ENCODE assay signal across 12 mouse cellular contexts in the genomic region with DNA sequence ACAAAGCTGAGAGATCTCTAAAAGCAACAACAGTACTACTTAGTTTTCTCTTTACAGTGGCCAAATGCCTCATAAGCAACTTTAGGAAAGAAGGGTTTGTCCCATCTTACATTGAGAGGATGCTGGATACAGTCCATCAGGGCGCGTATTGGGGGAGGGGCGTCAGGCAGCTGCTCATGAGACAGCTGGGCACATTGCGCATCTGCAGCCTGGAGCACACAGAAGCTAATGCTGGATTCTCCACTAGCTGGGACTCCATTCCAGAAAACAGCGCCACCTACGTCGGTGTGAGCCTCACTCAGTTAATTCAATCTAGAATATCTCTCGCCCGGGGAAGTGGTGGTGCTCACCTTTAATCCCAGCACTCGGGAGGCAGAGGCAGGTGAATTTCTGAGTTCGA.
DNase-seq lines count a peak whose midpoint lies in the region; ATAC-seq and TF ChIP-seq lines count a peak whose summit lies in the region.
"Had no signal": no experiment of that assay in that cellular context is flagged by ENCODE, and none has a peak within 500 bp of the region (broad histone marks: within the 10 kb centered on the region; RNA-seq: fewer than 3 reads in every experiment).

No protein-coding gene starts in this region.

- in situ Hi-C loops in CH12.LX (cut with MboI; ENCODE audit: low pct_ligation_motif_present, low pct_unique_long_range_greater_than_20kb, low sequenced_read_pairs), result no loop called here

- no peak; the same call in 1 of the 2 replicates for TF ChIP-seq RAD21 in CH12.LX (IDR thresholded peaks at IDR 0.05; ENCODE audit: low read depth, low read length)

- peak in 1 of 2 experiments; percentile 28; a peak in 1 of 4 replicates for TF ChIP-seq CTCF in CH12.LX (conservative IDR thresholded peaks at IDR 0.05 in 1 of 2, IDR thresholded peaks at IDR 0.05 in 1 of 2; ENCODE audit: low read depth in 2 of 2, low read length in 2 of 2)
- peak; percentile 13; the same call in 1 of the 2 replicates for TF ChIP-seq CTCF in heart, postnatal 0 days (IDR thresholded peaks at IDR 0.05; ENCODE audit: low read depth)

- no peaks in the 10 kb centered on the region for H3K79me2 ChIP-seq in CH12.LX (replicated peaks; ENCODE audit: control insufficient read depth, extremely low read depth, insufficient read depth, poor library complexity, severe bottlenecking)

- ATAC-seq in forebrain, embryonic 11.5 days (replicated peaks; ENCODE audit: low FRiP score), result no peak
- no peak for ATAC-seq in forebrain, embryonic 14.5 days
- no peak for ATAC-seq in heart, postnatal 0 days (ENCODE audit: insufficient read depth, low read depth)
- ATAC-seq: midbrain, embryonic 13.5 days had no signal

- H3K4me3 ChIP-seq in forebrain, embryonic 11.5 days (ENCODE audit: low read depth, low read length), result no peak overlapping the region
- no peak overlapping the region for H3K4me3 ChIP-seq in forebrain, embryonic 14.5 days (ENCODE audit: low read depth, low read length)
- H3K4me3 ChIP-seq in CH12.LX (replicated peaks in 1 of 3; ENCODE audit: low read depth in 2 of 3, low read length in 2 of 3, poor library complexity in 1 of 3), result no peak overlapping the region
- no peak overlapping the region for H3K4me3 ChIP-seq in heart, postnatal 0 days (ENCODE audit: low read depth, low read length)
- H3K4me3 ChIP-seq: limb, embryonic 13.5 days; midbrain, embryonic 13.5 days; neural tube, embryonic 15.5 days had no signal

- no peaks in the 10 kb centered on the region for H3K27me3 ChIP-seq in forebrain, embryonic 11.5 days (ENCODE audit: control insufficient read depth, insufficient read depth, low read length)
- H3K27me3 ChIP-seq in forebrain, embryonic 14.5 days (replicated peaks; ENCODE audit: control insufficient read depth, insufficient read depth, low read length), result no peaks in the 10 kb centered on the region
- H3K27me3 ChIP-seq in CH12.LX (replicated peaks), result no peaks in the 10 kb centered on the region
- no peaks in the 10 kb centered on the region for H3K27me3 ChIP-seq in heart, postnatal 0 days (ENCODE audit: control insufficient read depth, insufficient read depth, low read length)
- H3K27me3 ChIP-seq: limb, embryonic 13.5 days; midbrain, embryonic 13.5 days; neural tube, embryonic 15.5 days had no signal

- dilution Hi-C loops in CH12.LX (cut with MboI; ENCODE audit: extremely low pct_ligation_motif_present, extremely low pct_unique_long_range_greater_than_20kb, low sequenced_read_pairs), result no loop called here

- TF ChIP-seq POLR2A in CH12.LX (IDR thresholded peaks at IDR 0.05; ENCODE audit: low read depth, low read length), result no peak

- H3K4me2 ChIP-seq in forebrain, embryonic 11.5 days (ENCODE audit: low read depth, low read length, severe bottlenecking), result no peak overlapping the region
- H3K4me2 ChIP-seq in forebrain, embryonic 14.5 days (ENCODE audit: low read length), result no peak overlapping the region
- no peak overlapping the region for H3K4me2 ChIP-seq in CH12.LX (ENCODE audit: insufficient read depth, low read depth, poor library complexity, severe bottlenecking)
- no peak overlapping the region for H3K4me2 ChIP-seq in heart, postnatal 0 days (ENCODE audit: low read depth, low read length)
- H3K4me2 ChIP-seq: hindbrain, embryonic 14.5 days; limb, embryonic 13.5 days; midbrain, embryonic 13.5 days; neural tube, embryonic 15.5 days had no signal

- H3K27ac ChIP-seq in forebrain, embryonic 11.5 days (ENCODE audit: low read depth, low read length), result no peak overlapping the region
- H3K27ac ChIP-seq in forebrain, embryonic 14.5 days (ENCODE audit: low read depth, low read length), result no peak overlapping the region
- no peak overlapping the region for H3K27ac ChIP-seq in CH12.LX (ENCODE audit: insufficient read depth, low read depth)
- peak overlapping the region; percentile 80 for H3K27ac ChIP-seq in heart, postnatal 0 days (ENCODE audit: low read depth)
- H3K27ac ChIP-seq: hindbrain, embryonic 14.5 days; limb, embryonic 13.5 days; midbrain, embryonic 13.5 days; neural tube, embryonic 15.5 days had no signal

- WGBS in forebrain, embryonic 11.5 days, result 74% methylated on average over 11 of the region's 11 CpGs
- 77% methylated on average over 11 of the region's 11 CpGs for WGBS in forebrain, embryonic 14.5 days
- 71% methylated on average over 11 of the region's 11 CpGs for WGBS in heart, postnatal 0 days

- intact Hi-C loops in left cerebral cortex, postnatal 4 days (cut with DNase I), result no loop called here
- intact Hi-C loops in left cerebral cortex, postnatal 25 days (cut with DNase I), result no loop called here

- H3K4me1 ChIP-seq in forebrain, embryonic 11.5 days (replicated peaks; ENCODE audit: control insufficient read depth, insufficient read depth, low read length), result no peaks in the 10 kb centered on the region
- no peaks in the 10 kb centered on the region for H3K4me1 ChIP-seq in forebrain, embryonic 14.5 days (ENCODE audit: control insufficient read depth, insufficient read depth, low read length)
- H3K4me1 ChIP-seq in CH12.LX (ENCODE audit: control insufficient read depth in 1 of 2, insufficient read depth in 2 of 2), result no peaks in the 10 kb centered on the region; a peak in 1 of 4 replicates
- peaks cover 18% of the 10 kb centered on the region; the same call in 1 of the 2 replicates for H3K4me1 ChIP-seq in heart, postnatal 0 days (ENCODE audit: control insufficient read depth, insufficient read depth)
- H3K4me1 ChIP-seq: limb, embryonic 13.5 days; midbrain, embryonic 13.5 days; neural tube, embryonic 15.5 days had no signal

- H3K9me3 ChIP-seq in forebrain, embryonic 11.5 days (ENCODE audit: control insufficient read depth, low read length), result no peaks in the 10 kb centered on the region
- no peaks in the 10 kb centered on the region for H3K9me3 ChIP-seq in forebrain, embryonic 14.5 days (replicated peaks; ENCODE audit: control insufficient read depth, low read length)
- H3K9me3 ChIP-seq in CH12.LX (replicated peaks; ENCODE audit: low read length), result no peaks in the 10 kb centered on the region
- H3K9me3 ChIP-seq in heart, postnatal 0 days (replicated peaks; ENCODE audit: control insufficient read depth, low read length), result no peaks in the 10 kb centered on the region
- H3K9me3 ChIP-seq: limb, embryonic 13.5 days; midbrain, embryonic 13.5 days; neural tube, embryonic 15.5 days had no signal

- peak; percentile 50 for DNase-seq in forebrain, embryonic 11.5 days (ENCODE audit: low spot score)
- DNase-seq in forebrain, embryonic 14.5 days (ENCODE audit: low spot score), result no peak
- DNase-seq in left cerebral cortex, postnatal 4 days, result peak; percentile 15
- no peak for DNase-seq in left cerebral cortex, postnatal 25 days (ENCODE audit: low spot score in 2 of 2)
- DNase-seq in CH12.LX (ENCODE audit: extremely low read depth) (peak; percentile 6), MN1 (ENCODE audit: low spot score) (no peak)
- no peak for DNase-seq in heart, postnatal 0 days (ENCODE audit: low spot score)
- DNase-seq in left cerebral cortex, adult 9 months (ENCODE audit: low spot score in 2 of 2), result no peak

- TF ChIP-seq EP300 in CH12.LX (IDR thresholded peaks at IDR 0.05; ENCODE audit: low read length), result no peak
- no peak for TF ChIP-seq EP300 in heart, postnatal 0 days (IDR thresholded peaks at IDR 0.05; ENCODE audit: low read depth)

- H3K36me3 ChIP-seq in forebrain, embryonic 11.5 days (ENCODE audit: control insufficient read depth, insufficient read depth, low read length), result no peaks in the 10 kb centered on the region
- no peaks in the 10 kb centered on the region for H3K36me3 ChIP-seq in forebrain, embryonic 14.5 days (ENCODE audit: control insufficient read depth, insufficient read depth, low read length)
- H3K36me3 ChIP-seq in CH12.LX (replicated peaks in 1 of 2; ENCODE audit: control insufficient read depth in 1 of 2, insufficient read depth in 1 of 2, low read length in 1 of 2), result no peaks in the 10 kb centered on the region
- no peaks in the 10 kb centered on the region for H3K36me3 ChIP-seq in heart, postnatal 0 days (replicated peaks; ENCODE audit: control insufficient read depth, insufficient read depth, low read length)
- H3K36me3 ChIP-seq: limb, embryonic 13.5 days; midbrain, embryonic 13.5 days; neural tube, embryonic 15.5 days had no signal

- H3K9ac ChIP-seq in forebrain, embryonic 11.5 days (ENCODE audit: low read length), result no peak overlapping the region
- H3K9ac ChIP-seq in forebrain, embryonic 14.5 days (ENCODE audit: low read length), result no peak overlapping the region
- H3K9ac ChIP-seq in CH12.LX (ENCODE audit: insufficient read depth, low read depth), result no peak overlapping the region
- no peak overlapping the region for H3K9ac ChIP-seq in heart, postnatal 0 days (replicated peaks; ENCODE audit: low read depth, low read length)
- H3K9ac ChIP-seq: hindbrain, embryonic 14.5 days; limb, embryonic 13.5 days; midbrain, embryonic 13.5 days; neural tube, embryonic 15.5 days had no signal

TF ChIP-seq in CH12.LX, 34 proteins besides CTCF, POLR2A, EP300 and RAD21:
- TF ChIP-seq USF1 (IDR thresholded peaks at IDR 0.05; ENCODE audit: low read depth, low read length) (no peak), BHLHE40 (IDR thresholded peaks at IDR 0.05; ENCODE audit: low read depth, low read length) (no peak), UBTF (IDR thresholded peaks at IDR 0.05; ENCODE audit: low read depth, low read length) (no peak), TBP (conservative IDR thresholded peaks at IDR 0.05; ENCODE audit: low read depth, low read length) (no peak), NELFE (IDR thresholded peaks at IDR 0.05; ENCODE audit: low read depth, low read length) (no peak), ELF1 (IDR thresholded peaks at IDR 0.05; ENCODE audit: low read depth, low read length) (no peak), ZMIZ1 (IDR thresholded peaks at IDR 0.05; ENCODE audit: low read depth, low read length) (no peak), SMC3 (IDR thresholded peaks at IDR 0.05; ENCODE audit: low read depth, low read length) (no peak), USF2 (conservative IDR thresholded peaks at IDR 0.05; ENCODE audit: low read depth, low read length) (no peak), ZC3H11A (IDR thresholded peaks at IDR 0.05; ENCODE audit: low read depth, low read length) (no peak), POLR2AphosphoS2 (IDR thresholded peaks at IDR 0.05; ENCODE audit: low read depth, low read length) (no peak), MEF2A (IDR thresholded peaks at IDR 0.05; ENCODE audit: borderline replicate concordance, low read depth, low read length) (no peak)
TF ChIP-seq in CH12.LX: peak in this region for 0.

Comparison
In these comparisons a context has a peak if more than half of its experiments do, and no peak if none do; other contexts are left out.
1. DNase-seq: peak in forebrain, embryonic 11.5 days (single experiment), left cerebral cortex, postnatal 4 days (single experiment) and CH12.LX (single experiment); none in forebrain, embryonic 14.5 days (single experiment), left cerebral cortex, postnatal 25 days (0 of 2), heart, postnatal 0 days (single experiment), left cerebral cortex, adult 9 months (0 of 2) and MN1 (single experiment).